Mouse (Mus musculus) neutrophil, adult 5-6 weeks (primary cell): Measurements from ENCODE around the gene Ubtd2. TPM values are rescaled to one million over a fixed set of nuclear protein-coding genes. Genes with fewer than 3 reads are reported as not detected.
A peak's percentile ranks its signal among the peaks of the same experiment; 100 is the strongest.
"Not testable (repeated sequence)": the region's sequence is repeated elsewhere in the genome, so short reads cannot be mapped to it uniquely, and the experiment has no call there.

Experiments
- ATAC-seq: fragments of 151-379, 151-347 bp; 2 replicates; pipeline ENCODE4 v1.8.0; 2017; ENCODE audit warnings: mild to moderate bottlenecking, moderate TSS enrichment; ENCODE audit not compliant: insufficient number of reproducible peaks, poor library complexity, low FRiP score, severe bottlenecking; ENCODE audit errors: extremely low read depth
- total RNA-seq: library from RNA; stranded (forward); fragments of 200-1000 nt; gene quantifications from 2 replicates; pipeline ENCODE4 v1.2.3, GENCODE M21; 2017

The Ubtd2 gene
- total RNA-seq, 1 experiment from 2014 or later: 6.9 TPM

GRCm38 (mm10) chr11:32510930-32511329 lies 55.8 kb downstream of the Ubtd2 start:
- no peak for ATAC-seq

- ATAC-seq: not testable (repeated sequence)
Observed at GRCm38 (mm10) chr11:32514853-32515252, 59.7 kb downstream of the Ubtd2 start.

- ATAC-seq: no peak
Observed at GRCm38 (mm10) chr11:32516091-32516490, 60.9 kb downstream of the Ubtd2 start.

- no peak for ATAC-seq
Observed at GRCm38 (mm10) chr11:32516916-32517712, 61.9 kb downstream of the Ubtd2 start.

GRCm38 (mm10) chr11:32518770-32519169 lies 63.6 kb downstream of the Ubtd2 start:
- no peak for ATAC-seq

- ATAC-seq: no peak
Observed at GRCm38 (mm10) chr11:32519354-32519753, 64.2 kb downstream of the Ubtd2 start.

- no peak for ATAC-seq
Observed at GRCm38 (mm10) chr11:32521246-32521645, 66.1 kb downstream of the Ubtd2 start.

- no peak for ATAC-seq
Observed at GRCm38 (mm10) chr11:32524122-32524920, 69.2 kb downstream of the Ubtd2 start.

- ATAC-seq: no peak
Observed at GRCm38 (mm10) chr11:32527006-32527405, 71.8 kb downstream of the Ubtd2 start.

GRCm38 (mm10) chr11:32530151-32530550 lies 75.0 kb downstream of the Ubtd2 start:
- ATAC-seq: no peak

GRCm38 (mm10) chr11:32531871-32532764 lies 76.9 kb downstream of the Ubtd2 start, which contains the start of gene Efcab9:
Gene Efcab9 (minus strand): TSS chr11:32532081.
- no peak for ATAC-seq

- peak; percentile 57 for ATAC-seq
Observed at GRCm38 (mm10) chr11:32532765-32533481, 77.8 kb downstream of the Ubtd2 start, which contains the start of gene Stk10. Gene Stk10 (plus strand): TSS chr11:32533305.

- peak; percentile 79 for ATAC-seq
Observed at GRCm38 (mm10) chr11:32533482-32534261, 78.5 kb downstream of the Ubtd2 start.

- no peak for ATAC-seq
Observed at GRCm38 (mm10) chr11:32534453-32535075, 79.4 kb downstream of the Ubtd2 start.

- ATAC-seq: no peak
Observed at GRCm38 (mm10) chr11:32535646-32536045, 80.5 kb downstream of the Ubtd2 start.

- no peak for ATAC-seq
Observed at GRCm38 (mm10) chr11:32536954-32537353, 81.8 kb downstream of the Ubtd2 start.

GRCm38 (mm10) chr11:32538435-32538834 lies 83.3 kb downstream of the Ubtd2 start:
- ATAC-seq: no peak
